Mouse (Mus musculus) cerebellum, adult 9-11 months (tissue): Measurements from ENCODE around the gene A730049H05Rik.

Source experiments
- DNase-seq: peaks from one replicate; pipeline ENCODE4 v3.0.0; 2022

A730049H05Rik gene

GRCm38 (mm10) chr6:92829148-92829547, 12.9 kb downstream of the A730049H05Rik start:
- no peak for DNase-seq

- DNase-seq = no peak
These were observed 14.8 kb downstream of the A730049H05Rik start for GRCm38 (mm10) chr6:92831106-92831505.

GRCm38 (mm10) chr6:92842000-92842399, 25.7 kb downstream of the A730049H05Rik start:
- no peak for DNase-seq

GRCm38 (mm10) chr6:92843474-92843873, 27.2 kb downstream of the A730049H05Rik start:
- DNase-seq = no peak

GRCm38 (mm10) chr6:92845898-92846297, 29.6 kb downstream of the A730049H05Rik start:
- no peak for DNase-seq

GRCm38 (mm10) chr6:92846614-92847013, 30.3 kb downstream of the A730049H05Rik start:
- DNase-seq = no peak

- DNase-seq = no peak
These were observed 32.9 kb downstream of the A730049H05Rik start for GRCm38 (mm10) chr6:92849208-92849607.

- DNase-seq = peak; percentile 14
These were observed 34.0 kb downstream of the A730049H05Rik start for GRCm38 (mm10) chr6:92850250-92850649.

GRCm38 (mm10) chr6:92854873-92855272, 38.6 kb downstream of the A730049H05Rik start:
- no peak for DNase-seq

GRCm38 (mm10) chr6:92857761-92858160, 41.5 kb downstream of the A730049H05Rik start:
- no peak for DNase-seq

- DNase-seq = no peak
These were observed 42.6 kb downstream of the A730049H05Rik start for GRCm38 (mm10) chr6:92858721-92859510.

- no peak for DNase-seq
These were observed 44.1 kb downstream of the A730049H05Rik start for GRCm38 (mm10) chr6:92860285-92860912.

GRCm38 (mm10) chr6:92862599-92862998, 46.3 kb downstream of the A730049H05Rik start:
- no peak for DNase-seq

GRCm38 (mm10) chr6:92869089-92869581, 52.9 kb downstream of the A730049H05Rik start, which contains the start of gene Gm15737:
TSS of gene Gm15737 (plus strand) at chr6:92869357.
- no peak for DNase-seq

- DNase-seq = no peak
These were observed 53.4 kb downstream of the A730049H05Rik start for GRCm38 (mm10) chr6:92869582-92870219.

- no peak for DNase-seq
These were observed 55.5 kb downstream of the A730049H05Rik start for GRCm38 (mm10) chr6:92871813-92872212.

- DNase-seq = no peak
These were observed 56.5 kb downstream of the A730049H05Rik start for GRCm38 (mm10) chr6:92872766-92873165.

- DNase-seq = peak; percentile 17
These were observed 58.6 kb downstream of the A730049H05Rik start for GRCm38 (mm10) chr6:92874854-92875253.

GRCm38 (mm10) chr6:92875340-92875739, 59.1 kb downstream of the A730049H05Rik start:
- DNase-seq = no peak

GRCm38 (mm10) chr6:92876121-92876520, 59.8 kb downstream of the A730049H05Rik start:
- DNase-seq = no peak

GRCm38 (mm10) chr6:92877236-92877635, 61.0 kb downstream of the A730049H05Rik start:
- DNase-seq = no peak

- DNase-seq = no peak
These were observed 62.5 kb downstream of the A730049H05Rik start for GRCm38 (mm10) chr6:92878771-92879170.

GRCm38 (mm10) chr6:92879700-92880265, 63.5 kb downstream of the A730049H05Rik start:
- no peak for DNase-seq
